In genomic region chr2:26483230-26483869, GRCm38 (mm10) we compare ENCODE assay signal across 8 mouse cellular contexts. TPM values are rescaled to one million over a fixed set of nuclear protein-coding genes. Genes with fewer than 3 reads are reported as not detected.
DNase-seq lines count a peak whose midpoint lies in the region; ATAC-seq and TF ChIP-seq lines count a peak whose summit lies in the region.

No protein-coding gene starts in this region.

- no peak overlapping the region; the same call in 1 of the 2 replicates for H3K9ac ChIP-seq in heart, adult 2 months (ENCODE audit: low read depth, low read length)
- H3K9ac ChIP-seq in intestine, embryonic 16.5 days (ENCODE audit: low read depth, low read length) = peak overlapping the region; percentile 12

- H3K79me2 ChIP-seq in heart, adult 2 months (replicated peaks; ENCODE audit: control insufficient read depth, insufficient read depth, low read length) = peaks cover 9% of the 10 kb centered on the region

- no peak overlapping the region for H3K4me3 ChIP-seq in heart, adult 2 months
- no peak overlapping the region for H3K4me3 ChIP-seq in intestine, embryonic 16.5 days (ENCODE audit: low read length)

- no peaks in the 10 kb centered on the region for H3K9me3 ChIP-seq in intestine, embryonic 16.5 days (ENCODE audit: control insufficient read depth, low read length)

- peaks cover 6% of the 10 kb centered on the region for H3K36me3 ChIP-seq in heart, adult 2 months (ENCODE audit: control insufficient read depth, insufficient read depth, low read length)
- peaks cover 13% of the 10 kb centered on the region; the same call in 1 of the 2 replicates for H3K36me3 ChIP-seq in intestine, embryonic 16.5 days (ENCODE audit: control insufficient read depth, insufficient read depth, low read length)

- no peak for TF ChIP-seq POLR2A in heart, adult 2 months (IDR thresholded peaks at IDR 0.05; ENCODE audit: insufficient read depth, low read depth, low read length)

- intact Hi-C loops in heart, adult 2 months (cut with DNase I) = no loop called here
- intact Hi-C loops in heart, postnatal 25 days (cut with DNase I) = no loop called here

- peak; percentile 91 for ATAC-seq in common myeloid progenitor, adult 5-6 weeks (replicated peaks; ENCODE audit: low read depth, poor library complexity, severe bottlenecking)
- no peak for ATAC-seq in intestine, embryonic 16.5 days

- WGBS in heart, adult 2 months = 33% methylated on average over 13 of the region's 13 CpGs
- 37% methylated on average over 13 of the region's 13 CpGs for WGBS in intestine, embryonic 16.5 days

- TF ChIP-seq EP300 in heart, adult 2 months (IDR thresholded peaks at IDR 0.05; ENCODE audit: insufficient read depth, low read depth, low read length) = no peak

- H3K27me3 ChIP-seq in heart, adult 2 months (ENCODE audit: control insufficient read depth, insufficient read depth, low read length) = no peaks in the 10 kb centered on the region
- H3K27me3 ChIP-seq in intestine, embryonic 16.5 days (replicated peaks; ENCODE audit: control insufficient read depth, insufficient read depth, low read length) = no peaks in the 10 kb centered on the region

- peak overlapping the region; percentile 54 for H3K27ac ChIP-seq in heart, adult 2 months
- peak overlapping the region; percentile 84 for H3K27ac ChIP-seq in intestine, embryonic 16.5 days (ENCODE audit: low read length)

- H3K4me1 ChIP-seq in heart, adult 2 months (ENCODE audit: control insufficient read depth, insufficient read depth, low read length) = peaks cover 42% of the 10 kb centered on the region
- H3K4me1 ChIP-seq in intestine, embryonic 16.5 days (ENCODE audit: control insufficient read depth, insufficient read depth, low read length) = peaks cover 67% of the 10 kb centered on the region

- DNase-seq in heart, adult 2 months = peak in 1 of 2 experiments; percentile 71
- no peak for DNase-seq in heart, postnatal 25 days (ENCODE audit: low spot score)
- DNase-seq in naive thymus-derived CD4-positive, alpha-beta T cell, adult 2 months (ENCODE audit: low read depth) = peak; percentile 32
- DNase-seq in adrenal gland, postnatal 36 days = no peak
- DNase-seq in right cerebral cortex, postnatal 36 days (ENCODE audit: low spot score in 2 of 2) = no peak
- no peak for DNase-seq in thymus, postnatal 4 days

- no peak for TF ChIP-seq CTCF in heart, adult 2 months (IDR thresholded peaks at IDR 0.05)

- 0 out of 2 replicates have a peak overlapping the region, but pooled peaks have one; percentile 32 for H3K4me2 ChIP-seq in intestine, embryonic 16.5 days (ENCODE audit: low read depth, low read length)

RNA-seq across cellular contexts. Expression of gene Notch1, which starts 33.1 kb away (rescaled TPM):
- 10 to 100 TPM; 31.6 to 32.4 TPM for total RNA-seq in heart, adult 2 months (2021)
- polyA plus RNA-seq in heart, adult 2 months (2012; rRNA removed) = 22.0 and 23.2 TPM in 2 replicates
- 10 to 100 TPM; 27.5 to 32.3 TPM for total RNA-seq in heart, postnatal 25 days (2021)
- total RNA-seq in common myeloid progenitor, adult 5-6 weeks (2017) = 6.5 and 13.7 TPM in 2 replicates
- 7.4 and 8.4 TPM in 2 replicates for polyA plus RNA-seq in intestine, embryonic 16.5 days (2015; fragmentation: Nextera tagmentation; extraction: Ambion mirVana)
- total RNA-seq in adrenal gland, postnatal 36 days (2021) = 10 to 100 TPM; 17.5 to 25.5 TPM

RNA-seq across cellular contexts. Expression of gene Sec16a, which starts 38.3 kb away (rescaled TPM):
- 10 to 100 TPM; 36.3 to 40.4 TPM for total RNA-seq in heart, adult 2 months (2021)
- 37.5 and 50.1 TPM in 2 replicates for polyA plus RNA-seq in heart, adult 2 months (2012; rRNA removed)
- 10 to 100 TPM; 34.9 to 38.8 TPM for total RNA-seq in heart, postnatal 25 days (2021)
- 20.1 and 44.2 TPM in 2 replicates for total RNA-seq in common myeloid progenitor, adult 5-6 weeks (2017)
- polyA plus RNA-seq in intestine, embryonic 16.5 days (2015; fragmentation: Nextera tagmentation; extraction: Ambion mirVana) = 19.1 and 20.4 TPM in 2 replicates
- 10 to 100 TPM; 63.2 to 63.3 TPM for total RNA-seq in adrenal gland, postnatal 36 days (2021)
